Mouse (Mus musculus): ENCODE results near the gene Ppfia3.
A peak's percentile ranks its signal among the peaks of the same experiment; 100 is the strongest.

Ppfia3 gene

GRCm38 (mm10) chr7:45312023-45312422 lies 54.8 kb downstream of the Ppfia3 start:
- DNase-seq: no peak

GRCm38 (mm10) chr7:45309455-45309854 lies 57.4 kb downstream of the Ppfia3 start:
- DNase-seq: peak; percentile 60 to 68

- DNase-seq: peak; percentile 23 to 32
Observed at GRCm38 (mm10) chr7:45308551-45309240, 58.1 kb downstream of the Ppfia3 start.

GRCm38 (mm10) chr7:45305275-45305674 lies 61.5 kb downstream of the Ppfia3 start:
- peak; percentile 72 to 78 for DNase-seq

- DNase-seq: peak in 1 of 2 experiments; percentile 31
Observed at GRCm38 (mm10) chr7:45304869-45305268, 62.0 kb downstream of the Ppfia3 start.

GRCm38 (mm10) chr7:45302626-45303025 lies 64.2 kb downstream of the Ppfia3 start:
- DNase-seq: peak in 1 of 2 experiments; percentile 21

- DNase-seq: peak; percentile 77 to 80
Observed at GRCm38 (mm10) chr7:45300270-45300669, 66.5 kb downstream of the Ppfia3 start.

GRCm38 (mm10) chr7:45299752-45300151 lies 67.1 kb downstream of the Ppfia3 start:
- peak; percentile 56 to 65 for DNase-seq

GRCm38 (mm10) chr7:45297563-45297962 lies 69.3 kb downstream of the Ppfia3 start:
- peak in 1 of 2 experiments; percentile 25 for DNase-seq

GRCm38 (mm10) chr7:45296626-45297025 lies 70.2 kb downstream of the Ppfia3 start:
- DNase-seq: peak in 1 of 2 experiments; percentile 22
